Mouse (Mus musculus): ENCODE results near the gene Sgsm2. TPM values are rescaled to one million over a fixed set of nuclear protein-coding genes. Genes with fewer than 3 reads are reported as not detected.
"Not testable (repeated sequence)": the region's sequence is repeated elsewhere in the genome, so short reads cannot be mapped to it uniquely, and the experiment has no call there.

Gene Sgsm2
- polyA plus RNA-seq, 1 experiment from 2014 or later = 5.2 TPM

GRCm38 (mm10) chr11:74826702-74827101 lies 70.2 kb downstream of the Sgsm2 start:
- Histone ChIP-seq H3K9ac (replicated peaks) (no peak overlapping the region), H3K9me3 (no peaks in the 10 kb centered on the region), H3K27ac (no peak overlapping the region), H3K27me3 (peaks cover 5% of the 10 kb centered on the region; the same call in 1 of the 2 replicates), H3K4me3 (replicated peaks) (no peak overlapping the region), H3K4me1 (replicated peaks) (peaks cover 10% of the 10 kb centered on the region; the same call in 1 of the 2 replicates), H3K4me2 (no peak overlapping the region), H3K36me3 (peaks cover 15% of the 10 kb centered on the region)
- ATAC-seq (ENCODE audit: insufficient number of reproducible peaks, insufficient read depth, low FRiP score, low TSS enrichment, low read depth) = no peak
- 95% methylated on average over 5 of the region's 5 CpGs for WGBS

- no peaks in the 10 kb centered on the region for H3K9me3 ChIP-seq
- 65% methylated on average over 7 of the region's 7 CpGs for WGBS
- H3K4me3 ChIP-seq (replicated peaks) = no peak overlapping the region
- peaks cover 15% of the 10 kb centered on the region for H3K36me3 ChIP-seq
- no peak overlapping the region for H3K27ac ChIP-seq
- peaks cover 5% of the 10 kb centered on the region; the same call in 1 of the 2 replicates for H3K27me3 ChIP-seq
- ATAC-seq (ENCODE audit: insufficient number of reproducible peaks, insufficient read depth, low FRiP score, low TSS enrichment, low read depth) = no peak
- peaks cover 10% of the 10 kb centered on the region; the same call in 1 of the 2 replicates for H3K4me1 ChIP-seq (replicated peaks)
- no peak overlapping the region for H3K4me2 ChIP-seq
- H3K9ac ChIP-seq (replicated peaks) = no peak overlapping the region
These were observed 70.7 kb downstream of the Sgsm2 start for GRCm38 (mm10) chr11:74826151-74826550.

- Histone ChIP-seq H3K4me2 (no peak overlapping the region), H3K36me3 (peaks cover 38% of the 10 kb centered on the region), H3K9ac (replicated peaks) (no peak overlapping the region), H3K27me3 (peaks cover 2% of the 10 kb centered on the region; the same call in 1 of the 2 replicates), H3K27ac (no peak overlapping the region), H3K9me3 (no peaks in the 10 kb centered on the region), H3K4me3 (replicated peaks) (no peak overlapping the region), H3K4me1 (replicated peaks) (no peaks in the 10 kb centered on the region; the same call in 1 of the 2 replicates)
- WGBS = 87% methylated on average over 7 of the region's 7 CpGs
- ATAC-seq (ENCODE audit: insufficient number of reproducible peaks, insufficient read depth, low FRiP score, low TSS enrichment, low read depth) = no peak
These were observed 74.0 kb downstream of the Sgsm2 start for GRCm38 (mm10) chr11:74822746-74823440.

GRCm38 (mm10) chr11:74821463-74821862 lies 75.4 kb downstream of the Sgsm2 start:
- 42% methylated on average over 1 of the region's 1 CpGs for WGBS

GRCm38 (mm10) chr11:74820921-74821320 lies 75.9 kb downstream of the Sgsm2 start:
- ATAC-seq (ENCODE audit: insufficient number of reproducible peaks, insufficient read depth, low FRiP score, low TSS enrichment, low read depth) = no peak
- no peaks in the 10 kb centered on the region for H3K9me3 ChIP-seq
- no peaks in the 10 kb centered on the region for H3K27me3 ChIP-seq
- no peak overlapping the region for H3K27ac ChIP-seq
- no peak overlapping the region for H3K4me3 ChIP-seq (replicated peaks)
- H3K4me2 ChIP-seq = no peak overlapping the region
- H3K36me3 ChIP-seq = peaks cover 56% of the 10 kb centered on the region
- 53% methylated on average over 1 of the region's 1 CpGs for WGBS
- H3K4me1 ChIP-seq (replicated peaks) = no peaks in the 10 kb centered on the region
- H3K9ac ChIP-seq (replicated peaks) = no peak overlapping the region

More at GRCm38 (mm10) chr11:74821463-74821862, 75.4 kb downstream of the Sgsm2 start:
- ATAC-seq (ENCODE audit: insufficient number of reproducible peaks, insufficient read depth, low FRiP score, low TSS enrichment, low read depth) = no peak
- Histone ChIP-seq H3K27ac (no peak overlapping the region), H3K9me3 (no peaks in the 10 kb centered on the region), H3K36me3 (peaks cover 52% of the 10 kb centered on the region), H3K9ac (replicated peaks) (no peak overlapping the region), H3K4me1 (replicated peaks) (no peaks in the 10 kb centered on the region), H3K27me3 (no peaks in the 10 kb centered on the region), H3K4me2 (no peak overlapping the region), H3K4me3 (replicated peaks) (no peak overlapping the region)

- Histone ChIP-seq H3K27me3 (no peaks in the 10 kb centered on the region), H3K27ac (no peak overlapping the region), H3K4me1 (replicated peaks) (no peaks in the 10 kb centered on the region), H3K36me3 (peaks cover 69% of the 10 kb centered on the region), H3K4me3 (replicated peaks) (no peak overlapping the region), H3K9ac (replicated peaks) (no peak overlapping the region), H3K9me3 (no peaks in the 10 kb centered on the region), H3K4me2 (no peak overlapping the region)
- ATAC-seq (ENCODE audit: insufficient number of reproducible peaks, insufficient read depth, low FRiP score, low TSS enrichment, low read depth) = no peak
These were observed 81.1 kb downstream of the Sgsm2 start for GRCm38 (mm10) chr11:74815795-74816194.

- no peak overlapping the region for H3K9ac ChIP-seq (replicated peaks)
- WGBS = 64% methylated on average over 5 of the region's 5 CpGs
- no peak for ATAC-seq (ENCODE audit: insufficient number of reproducible peaks, insufficient read depth, low FRiP score, low TSS enrichment, low read depth)
- no peak overlapping the region for H3K4me3 ChIP-seq (replicated peaks)
- H3K4me1 ChIP-seq (replicated peaks) = no peaks in the 10 kb centered on the region
- peaks cover 67% of the 10 kb centered on the region for H3K36me3 ChIP-seq
- no peaks in the 10 kb centered on the region for H3K27me3 ChIP-seq
- H3K4me2 ChIP-seq = no peak overlapping the region
- H3K27ac ChIP-seq = no peak overlapping the region
- no peaks in the 10 kb centered on the region for H3K9me3 ChIP-seq
These were observed 85.3 kb downstream of the Sgsm2 start for GRCm38 (mm10) chr11:74811538-74811937.

- not testable (repeated sequence) for H3K4me2 ChIP-seq; H3K4me3 ChIP-seq (replicated peaks); H3K4me1 ChIP-seq (replicated peaks); H3K9ac ChIP-seq (replicated peaks); H3K27ac ChIP-seq; ATAC-seq (ENCODE audit: insufficient number of reproducible peaks, insufficient read depth, low FRiP score, low TSS enrichment, low read depth); H3K9me3 ChIP-seq; H3K27me3 ChIP-seq
- H3K36me3 ChIP-seq = peaks cover 68% of the 10 kb centered on the region
- WGBS = 54% methylated on average over 3 of the region's 3 CpGs
These were observed 85.8 kb downstream of the Sgsm2 start for GRCm38 (mm10) chr11:74811027-74811426.

GRCm38 (mm10) chr11:74810134-74810533 lies 86.7 kb downstream of the Sgsm2 start:
- peaks cover 74% of the 10 kb centered on the region for H3K36me3 ChIP-seq
- H3K9me3 ChIP-seq = no peaks in the 10 kb centered on the region
- no peak overlapping the region for H3K27ac ChIP-seq
- no peak for ATAC-seq (ENCODE audit: insufficient number of reproducible peaks, insufficient read depth, low FRiP score, low TSS enrichment, low read depth)
- H3K4me3 ChIP-seq (replicated peaks) = no peak overlapping the region
- no peaks in the 10 kb centered on the region for H3K27me3 ChIP-seq
- no peak overlapping the region for H3K9ac ChIP-seq (replicated peaks)
- H3K4me1 ChIP-seq (replicated peaks) = no peaks in the 10 kb centered on the region
- H3K4me2 ChIP-seq = no peak overlapping the region

- Histone ChIP-seq H3K4me2 (no peak overlapping the region), H3K27me3 (no peaks in the 10 kb centered on the region), H3K36me3 (peaks cover 73% of the 10 kb centered on the region), H3K9ac (replicated peaks) (no peak overlapping the region), H3K4me3 (replicated peaks) (no peak overlapping the region), H3K4me1 (replicated peaks) (no peaks in the 10 kb centered on the region), H3K9me3 (no peaks in the 10 kb centered on the region), H3K27ac (no peak overlapping the region)
- ATAC-seq (ENCODE audit: insufficient number of reproducible peaks, insufficient read depth, low FRiP score, low TSS enrichment, low read depth) = no peak
- 95% methylated on average over 6 of the region's 6 CpGs for WGBS
These were observed 88.5 kb downstream of the Sgsm2 start for GRCm38 (mm10) chr11:74808251-74808853.

GRCm38 (mm10) chr11:74807246-74807882 lies 89.5 kb downstream of the Sgsm2 start:
- 93% methylated on average over 6 of the region's 6 CpGs for WGBS
- H3K4me2 ChIP-seq = no peak overlapping the region

More at GRCm38 (mm10) chr11:74807246-74807882, 89.5 kb downstream of the Sgsm2 start:
- Histone ChIP-seq H3K27ac (no peak overlapping the region), H3K4me3 (replicated peaks) (no peak overlapping the region), H3K4me1 (replicated peaks) (no peaks in the 10 kb centered on the region), H3K27me3 (no peaks in the 10 kb centered on the region), H3K9me3 (no peaks in the 10 kb centered on the region), H3K36me3 (peaks cover 74% of the 10 kb centered on the region), H3K9ac (replicated peaks) (no peak overlapping the region)
- ATAC-seq (ENCODE audit: insufficient number of reproducible peaks, insufficient read depth, low FRiP score, low TSS enrichment, low read depth) = no peak
